Mouse (Mus musculus) forebrain, postnatal 0 days (tissue): Measurements from ENCODE around the gene 0610010F05Rik. TPM values are rescaled to one million over a fixed set of nuclear protein-coding genes. Genes with fewer than 3 reads are reported as not detected.

Source experiments
- ATAC-seq: fragments of 200-750 bp; cut with Nextera tagmentation; 2 replicates; pipeline ENCODE4 v1.8.0; 2017; ENCODE audit warnings: mild to moderate bottlenecking, moderate library complexity
- DNase-seq: peaks from one replicate; pipeline ENCODE4 v3.0.0-alpha.2; 2015
- H3K27ac ChIP-seq: fragments of 300-500 bp; sonication (generic); 2 replicates; pipeline ENCODE4 v1.5.1; 2014; ENCODE audit warnings: low read depth, mild to moderate bottlenecking, antibody characterized with exemption, low read length, moderate library complexity, mixed read lengths
- H3K27me3 ChIP-seq: fragments of 300-500 bp; sonication (generic); 2 replicates; pipeline ENCODE4 v1.6.1; 2014; ENCODE audit warnings: mild to moderate bottlenecking, low read length, mixed read lengths; ENCODE audit not compliant: insufficient read depth
- H3K36me3 ChIP-seq: fragments of 300-500 bp; sonication (generic); 2 replicates; pipeline ENCODE4 v1.6.1; 2014; ENCODE audit warnings: mild to moderate bottlenecking, moderate library complexity; ENCODE audit not compliant: insufficient read depth
- H3K4me1 ChIP-seq: fragments of 300-500 bp; sonication (generic); 2 replicates; pipeline ENCODE4 v1.6.1; 2014; ENCODE audit warnings: antibody characterized with exemption; ENCODE audit not compliant: insufficient read depth
- H3K4me2 ChIP-seq: fragments of 300-500 bp; sonication (generic); 2 replicates; pipeline ENCODE4 v1.6.1; 2014; ENCODE audit warnings: low read depth, mild to moderate bottlenecking, moderate library complexity
- H3K4me3 ChIP-seq: fragments of 300-500 bp; sonication (generic); 2 replicates; pipeline ENCODE4 v1.5.1; 2014; ENCODE audit warnings: low read depth, low read length, mixed read lengths
- H3K9ac ChIP-seq: fragments of 300-500 bp; sonication (generic); 2 replicates; pipeline ENCODE4 v1.6.1; 2014; ENCODE audit warnings: mild to moderate bottlenecking
- H3K9me3 ChIP-seq: fragments of 300-500 bp; sonication (generic); 2 replicates; pipeline ENCODE4 v1.6.1; 2016; ENCODE audit warnings: low read length
- CTCF ChIP-seq: sonication (generic); IDR thresholded peaks from 2 replicates; pipeline ENCODE4 v1.5.1; 2016; ENCODE audit warnings: antibody characterized with exemption, control low read depth, low read depth
- WGBS: fragments of 180-500 bp; shearing (Covaris S2); extraction: QIAGEN DNeasy Blood & Tissue Kit; methylation state at CpG from one replicate; pipeline ENCODE4 v1.1.7; 2014; 5-methylcytosine and 5-hydroxymethylcytosine counted together
- polyA plus RNA-seq: library from polyadenylated mRNA; unstranded; fragments of >200 nt; fragmentation: Nextera tagmentation; extraction: Ambion mirVana; gene quantifications from 2 replicates; pipeline ENCODE4 v1.2.1, GENCODE M21; 2015
- total RNA-seq: library from RNA; depleted of rRNA; stranded (reverse); fragments of >200 nt; gene quantifications from 2 replicates; pipeline ENCODE4 v1.2.3, GENCODE M21; 2014; rRNA removed

The 0610010F05Rik gene
- total and polyA plus RNA-seq, 2 experiments from 2014 or later: 126 to 128 TPM

- Histone ChIP-seq H3K36me3 (peaks cover 50% of the 10 kb centered on the region), H3K4me2 (no peak overlapping the region), H3K27ac (no peak overlapping the region), H3K4me3 (no peak overlapping the region), H3K4me1 (no peaks in the 10 kb centered on the region), H3K9me3 (no peaks in the 10 kb centered on the region), H3K9ac (no peak overlapping the region), H3K27me3 (no peaks in the 10 kb centered on the region)
- no peak for DNase-seq
- 92% methylated on average over 7 of the region's 7 CpGs for WGBS
- ATAC-seq: no peak
- TF ChIP-seq CTCF: no peak
Observed at GRCm38 (mm10) chr11:23570130-23570529, 63.3 kb downstream of the 0610010F05Rik start.

DNA sequence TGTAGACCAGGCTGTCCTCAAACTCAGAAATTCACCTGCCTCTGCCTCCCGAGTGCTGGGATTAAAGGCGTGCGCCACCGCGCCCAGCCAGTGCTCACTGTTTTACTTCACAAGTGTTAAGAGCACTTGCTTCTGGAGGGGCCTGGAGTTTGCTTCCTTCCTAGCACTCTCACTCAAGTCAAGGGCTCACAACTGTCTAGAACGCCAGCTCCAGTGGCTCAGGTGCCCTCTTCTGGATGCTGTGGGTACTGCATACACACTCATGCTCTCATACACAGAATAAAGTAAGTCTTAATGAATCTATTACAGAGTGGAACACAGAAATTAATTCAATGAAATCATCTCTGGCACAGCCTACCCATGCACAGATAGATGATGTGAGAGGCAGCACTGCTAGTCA, 67.7 kb downstream of the 0610010F05Rik start:
- WGBS: 65% methylated on average over 6 of the region's 6 CpGs
- peak; percentile 74 for DNase-seq
- peak; percentile 81 for TF ChIP-seq CTCF
- Histone ChIP-seq H3K9me3 (no peaks in the 10 kb centered on the region), H3K27me3 (no peaks in the 10 kb centered on the region), H3K4me1 (no peaks in the 10 kb centered on the region), H3K9ac (no peak overlapping the region), H3K4me2 (no peak overlapping the region), H3K4me3 (no peak overlapping the region), H3K27ac (no peak overlapping the region), H3K36me3 (peaks cover 36% of the 10 kb centered on the region)
- peak; percentile 90 for ATAC-seq

- ATAC-seq (no peak), DNase-seq (no peak)
- H3K4me2 ChIP-seq: no peak overlapping the region
- no peak overlapping the region for H3K27ac ChIP-seq
- no peak overlapping the region for H3K4me3 ChIP-seq
- H3K9me3 ChIP-seq: no peaks in the 10 kb centered on the region
- no peak overlapping the region for H3K9ac ChIP-seq
- H3K4me1 ChIP-seq: no peaks in the 10 kb centered on the region
- no peaks in the 10 kb centered on the region for H3K27me3 ChIP-seq
- 65% methylated on average over 6 of the region's 6 CpGs for WGBS
- TF ChIP-seq CTCF: no peak
- H3K36me3 ChIP-seq: no peaks in the 10 kb centered on the region
Observed at GRCm38 (mm10) chr11:23557039-23557630, 76.3 kb downstream of the 0610010F05Rik start.

GRCm38 (mm10) chr11:23537446-23537845, 96.0 kb downstream of the 0610010F05Rik start:
- H3K9me3 ChIP-seq: no peaks in the 10 kb centered on the region
- DNase-seq: no peak
- H3K4me2 ChIP-seq: no peak overlapping the region
- 89% methylated on average over 2 of the region's 2 CpGs for WGBS
- no peaks in the 10 kb centered on the region for H3K27me3 ChIP-seq
- no peak for TF ChIP-seq CTCF
- H3K9ac ChIP-seq: no peak overlapping the region
- H3K27ac ChIP-seq: no peak overlapping the region
- no peak overlapping the region for H3K4me3 ChIP-seq
- ATAC-seq: no peak
- H3K4me1 ChIP-seq: no peaks in the 10 kb centered on the region
- H3K36me3 ChIP-seq: no peaks in the 10 kb centered on the region

- DNase-seq: no peak
- H3K27me3 ChIP-seq: no peaks in the 10 kb centered on the region
- H3K4me1 ChIP-seq: no peaks in the 10 kb centered on the region
- no peak for ATAC-seq
- H3K36me3 ChIP-seq: no peaks in the 10 kb centered on the region
- H3K4me2 ChIP-seq: no peak within 1 kb of the TSS
- TF ChIP-seq CTCF: no peak
- H3K9ac ChIP-seq: no peak within 1 kb of the TSS
- no peak within 1 kb of the TSS for H3K27ac ChIP-seq
- H3K9me3 ChIP-seq: no peaks in the 10 kb centered on the region
- WGBS: 33% methylated on average over 5 of the region's 5 CpGs
- no peak within 1 kb of the TSS for H3K4me3 ChIP-seq
Observed at GRCm38 (mm10) chr11:23520473-23521205, 112.8 kb downstream of the 0610010F05Rik start, which contains the start of gene 1700093K21Rik. Gene 1700093K21Rik, minus strand, starts transcription at chr11:23521155.

DNA sequence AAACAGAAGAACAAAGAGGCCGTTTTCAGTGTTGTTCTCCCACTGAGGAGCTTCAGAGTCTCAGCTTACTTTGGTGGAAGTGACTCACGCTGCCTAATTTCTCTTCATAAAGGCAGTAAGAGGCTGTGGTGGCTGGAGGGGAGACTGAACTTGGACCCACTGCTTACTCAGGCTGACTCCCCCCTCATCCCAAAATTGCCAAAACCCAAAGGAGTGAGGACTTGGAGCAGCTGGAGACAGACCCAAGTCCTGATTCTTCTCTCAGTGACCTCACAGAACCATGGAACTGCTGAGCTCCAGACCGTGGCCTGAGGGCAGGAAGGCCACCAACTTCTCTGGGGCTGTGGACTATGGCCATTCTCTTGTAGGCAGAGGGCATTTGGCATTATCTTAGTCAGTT, 114.5 kb downstream of the 0610010F05Rik start:
- no peak overlapping the region for H3K27ac ChIP-seq
- no peak overlapping the region for H3K4me2 ChIP-seq
- no peaks in the 10 kb centered on the region for H3K9me3 ChIP-seq
- DNase-seq (no peak), ATAC-seq (no peak)
- no peak for TF ChIP-seq CTCF
- WGBS: 53% methylated on average over 3 of the region's 3 CpGs
- H3K4me1 ChIP-seq: no peaks in the 10 kb centered on the region
- H3K9ac ChIP-seq: no peak overlapping the region
- H3K36me3 ChIP-seq: no peaks in the 10 kb centered on the region
- H3K4me3 ChIP-seq: no peak overlapping the region
- H3K27me3 ChIP-seq: no peaks in the 10 kb centered on the region

- H3K4me3 ChIP-seq: no peak overlapping the region
- H3K36me3 ChIP-seq: no peaks in the 10 kb centered on the region
- WGBS: 77% methylated on average over 2 of the region's 2 CpGs
- H3K4me1 ChIP-seq: no peaks in the 10 kb centered on the region
- no peak overlapping the region for H3K4me2 ChIP-seq
- no peak for ATAC-seq
- H3K9ac ChIP-seq: no peak overlapping the region
- no peak for TF ChIP-seq CTCF
- H3K9me3 ChIP-seq: no peaks in the 10 kb centered on the region
- H3K27me3 ChIP-seq: no peaks in the 10 kb centered on the region
- no peak overlapping the region for H3K27ac ChIP-seq
- no peak for DNase-seq
Observed at GRCm38 (mm10) chr11:23515315-23515714, 118.1 kb downstream of the 0610010F05Rik start.

Other genes with a start within 250 kb of the 0610010F05Rik start
- 40.3 and 57.4 TPM in 2 replicates for gene Ahsa2, start 135.6 kb downstream of the 0610010F05Rik start, total RNA-seq
- 55.3 and 56.8 TPM in 2 replicates for gene Ahsa2, start 135.6 kb downstream of the 0610010F05Rik start, polyA plus RNA-seq
- 0.38 TPM in 1 of 2 replicates, not detected in the other for gene 1700093K21Rik, start 112.5 kb downstream of the 0610010F05Rik start, total RNA-seq
- gene 1700093K21Rik, start 112.5 kb downstream of the 0610010F05Rik start, polyA plus RNA-seq: 0.20 and 0.27 TPM in 2 replicates
- 17.8 and 18.0 TPM in 2 replicates for gene Pus10, start 32.0 kb upstream of the 0610010F05Rik start, total RNA-seq
- gene Pus10, start 32.0 kb upstream of the 0610010F05Rik start, polyA plus RNA-seq: 6.8 and 9.0 TPM in 2 replicates
- gene Pex13, start 32.3 kb upstream of the 0610010F05Rik start, total RNA-seq: 23.5 and 25.1 TPM in 2 replicates
- 24.9 and 26.0 TPM in 2 replicates for gene Pex13, start 32.3 kb upstream of the 0610010F05Rik start, polyA plus RNA-seq
- gene Rel, start 137.3 kb upstream of the 0610010F05Rik start, total RNA-seq: 0.46 and 0.48 TPM in 2 replicates
- 0.33 and 0.39 TPM in 2 replicates for gene Rel, start 137.3 kb upstream of the 0610010F05Rik start, polyA plus RNA-seq